Mouse (Mus musculus) ovary, postnatal 10 days (tissue): ENCODE data around the gene Ccdc173.
"Not testable (repeated sequence)": the region's sequence is repeated elsewhere in the genome, so short reads cannot be mapped to it uniquely, and the experiment has no call there.

ENCODE experiments used
- DNase-seq: peaks from one replicate; pipeline ENCODE4 v3.0.0; 2022; ENCODE audit warnings: low spot score

Gene Ccdc173

GRCm38 (mm10) chr2:69789429-69790069, at the start of gene Ccdc173, which contains the start of gene Phospho2:
Gene Ccdc173, minus strand, starts transcription at chr2:69789575.
Gene Phospho2, plus strand, starts transcription at chr2:69789623.
- DNase-seq: peak; percentile 88

- DNase-seq: no peak
These were observed 49.3 kb upstream of the Ccdc173 start for GRCm38 (mm10) chr2:69838707-69839106.

- no peak for DNase-seq
These were observed 48.6 kb upstream of the Ccdc173 start for GRCm38 (mm10) chr2:69837996-69838395.

- no peak for DNase-seq
These were observed 48.0 kb upstream of the Ccdc173 start for GRCm38 (mm10) chr2:69837244-69837967.

GRCm38 (mm10) chr2:69830116-69830515, 40.7 kb upstream of the Ccdc173 start:
- no peak for DNase-seq

GRCm38 (mm10) chr2:69829680-69830079, 40.3 kb upstream of the Ccdc173 start:
- DNase-seq: no peak

GRCm38 (mm10) chr2:69828031-69828430, 38.7 kb upstream of the Ccdc173 start:
- DNase-seq: no peak

GRCm38 (mm10) chr2:69826380-69826779, 37.0 kb upstream of the Ccdc173 start:
- no peak for DNase-seq

- no peak for DNase-seq
These were observed 36.5 kb upstream of the Ccdc173 start for GRCm38 (mm10) chr2:69825898-69826297.

GRCm38 (mm10) chr2:69823129-69823677, 33.8 kb upstream of the Ccdc173 start:
- peak; percentile 37 for DNase-seq

GRCm38 (mm10) chr2:69822361-69823128, 33.2 kb upstream of the Ccdc173 start:
- peak; percentile 49 for DNase-seq

GRCm38 (mm10) chr2:69821711-69822110, 32.3 kb upstream of the Ccdc173 start, which contains the start of gene Klhl23:
Gene Klhl23, plus strand, starts transcription at chr2:69821944.
- DNase-seq: no peak

- DNase-seq: no peak
These were observed 30.8 kb upstream of the Ccdc173 start for GRCm38 (mm10) chr2:69820201-69820600.

GRCm38 (mm10) chr2:69818350-69819085, 29.1 kb upstream of the Ccdc173 start:
- no peak for DNase-seq

- no peak for DNase-seq
These were observed 27.2 kb upstream of the Ccdc173 start for GRCm38 (mm10) chr2:69816575-69816974.

- not testable (repeated sequence) for DNase-seq
These were observed 22.0 kb upstream of the Ccdc173 start for GRCm38 (mm10) chr2:69811349-69811748.

GRCm38 (mm10) chr2:69810169-69810568, 20.8 kb upstream of the Ccdc173 start:
- no peak for DNase-seq

- DNase-seq: not testable (repeated sequence)
These were observed 15.3 kb upstream of the Ccdc173 start for GRCm38 (mm10) chr2:69804663-69805062.

- DNase-seq: no peak
These were observed 14.4 kb upstream of the Ccdc173 start for GRCm38 (mm10) chr2:69803756-69804155.

GRCm38 (mm10) chr2:69802911-69803312, 13.5 kb upstream of the Ccdc173 start:
- no peak for DNase-seq

GRCm38 (mm10) chr2:69790722-69791121, 1.3 kb upstream of the Ccdc173 start:
- DNase-seq: no peak

- peak; percentile 58 for DNase-seq
These were observed 910 bp upstream of the Ccdc173 start for GRCm38 (mm10) chr2:69790285-69790684.
